Mouse (Mus musculus): Measurements from ENCODE around the gene Patj. TPM values are rescaled to one million over a fixed set of nuclear protein-coding genes. Genes with fewer than 3 reads are reported as not detected.

Patj gene
- total RNA-seq, 1 experiment: 17.7 TPM

GRCm38 (mm10) chr4:98511296-98511695 lies 115.7 kb downstream of the Patj start:
- H3K9ac ChIP-seq (ENCODE audit: insufficient read depth, low read depth, low read length, poor library complexity, severe bottlenecking): no peak overlapping the region
- no peak overlapping the region for H3K27ac ChIP-seq (ENCODE audit: insufficient read depth, low read depth, low read length, poor library complexity, severe bottlenecking)
- in situ Hi-C loops (cut with MboI; ENCODE audit: low sequenced_read_pairs in 2 of 2, unreplicated experiment in 2 of 2): loop anchor here in 1 of 2 experiments (25.0 kb wide), 1 partner anchor 376 kb away; no protein-coding TSS in a partner anchor
- H3K4me1 ChIP-seq (ENCODE audit: control insufficient read depth in 2 of 2, insufficient read depth in 2 of 2, low read length in 2 of 2, poor library complexity in 1 of 2): no peaks in the 10 kb centered on the region
- H3K4me3 ChIP-seq (ENCODE audit: insufficient read depth in 1 of 2, low read depth in 1 of 2, low read length in 2 of 2, poor library complexity in 1 of 2, severe bottlenecking in 1 of 2): no peak overlapping the region
- H3K9me3 ChIP-seq (ENCODE audit: control insufficient read depth, insufficient read depth, low read depth, low read length): no peaks in the 10 kb centered on the region
- H3K36me3 ChIP-seq (ENCODE audit: control insufficient read depth, insufficient read depth, low read length, poor library complexity, severe bottlenecking): no peaks in the 10 kb centered on the region; the same call in 1 of the 2 replicates
- TF ChIP-seq ZNF384 (IDR thresholded peaks at IDR 0.05; ENCODE audit: low read depth, low read length) (no peak), CHD2 (IDR thresholded peaks at IDR 0.05; ENCODE audit: low read depth, low read length) (no peak), HCFC1 (IDR thresholded peaks at IDR 0.05; ENCODE audit: borderline replicate concordance, insufficient read depth, low read length) (no peak), ZC3H11A (IDR thresholded peaks at IDR 0.05; ENCODE audit: borderline replicate concordance, low read depth, low read length) (no peak)
- DNase-seq (ENCODE audit: low read depth, low spot score): no peak

- no peak for DNase-seq (ENCODE audit: low read depth, low spot score)
- Histone ChIP-seq H3K27ac (ENCODE audit: insufficient read depth, low read depth, low read length, poor library complexity, severe bottlenecking) (no peak overlapping the region), H3K4me3 (ENCODE audit: insufficient read depth in 1 of 2, low read depth in 1 of 2, low read length in 2 of 2, poor library complexity in 1 of 2, severe bottlenecking in 1 of 2) (no peak overlapping the region), H3K9me3 (ENCODE audit: control insufficient read depth, insufficient read depth, low read depth, low read length) (no peaks in the 10 kb centered on the region), H3K36me3 (ENCODE audit: control insufficient read depth, insufficient read depth, low read length, poor library complexity, severe bottlenecking) (no peaks in the 10 kb centered on the region; the same call in 1 of the 2 replicates), H3K4me1 (ENCODE audit: control insufficient read depth in 2 of 2, insufficient read depth in 2 of 2, low read length in 2 of 2, poor library complexity in 1 of 2) (no peaks in the 10 kb centered on the region), H3K9ac (ENCODE audit: insufficient read depth, low read depth, low read length, poor library complexity, severe bottlenecking) (no peak overlapping the region)
- TF ChIP-seq MAFK (IDR thresholded peaks at IDR 0.05; ENCODE audit: insufficient read depth, low read depth, low read length): no peak
- no peak for TF ChIP-seq ZC3H11A (IDR thresholded peaks at IDR 0.05; ENCODE audit: borderline replicate concordance, low read depth, low read length)
- no peak for TF ChIP-seq CHD2 (IDR thresholded peaks at IDR 0.05; ENCODE audit: low read depth, low read length)
- no peak for TF ChIP-seq HCFC1 (IDR thresholded peaks at IDR 0.05; ENCODE audit: borderline replicate concordance, insufficient read depth, low read length)
- in situ Hi-C loops (cut with MboI; ENCODE audit: low sequenced_read_pairs in 2 of 2, unreplicated experiment in 2 of 2): loop anchor here in 1 of 2 experiments (25.0 kb wide), 1 partner anchor 375 kb away; no protein-coding TSS in a partner anchor
These were observed 116.6 kb downstream of the Patj start for GRCm38 (mm10) chr4:98511964-98512743.

- in situ Hi-C loops (cut with MboI; ENCODE audit: low sequenced_read_pairs in 2 of 2, unreplicated experiment in 2 of 2): loop anchor here in 1 of 2 experiments (25.0 kb wide), 1 partner anchor 367 kb away; no protein-coding TSS in a partner anchor
- Histone ChIP-seq H3K4me1 (ENCODE audit: control insufficient read depth in 2 of 2, insufficient read depth in 2 of 2, low read length in 2 of 2, poor library complexity in 1 of 2) (no peaks in the 10 kb centered on the region), H3K9ac (ENCODE audit: insufficient read depth, low read depth, low read length, poor library complexity, severe bottlenecking) (no peak overlapping the region), H3K36me3 (ENCODE audit: control insufficient read depth, insufficient read depth, low read length, poor library complexity, severe bottlenecking) (peaks cover 2% of the 10 kb centered on the region; the same call in 1 of the 2 replicates), H3K9me3 (ENCODE audit: control insufficient read depth, insufficient read depth, low read depth, low read length) (no peaks in the 10 kb centered on the region), H3K4me3 (ENCODE audit: insufficient read depth in 1 of 2, low read depth in 1 of 2, low read length in 2 of 2, poor library complexity in 1 of 2, severe bottlenecking in 1 of 2) (no peak overlapping the region), H3K27ac (ENCODE audit: insufficient read depth, low read depth, low read length, poor library complexity, severe bottlenecking) (no peak overlapping the region)
- no peak for DNase-seq (ENCODE audit: low read depth, low spot score)
- no peak for TF ChIP-seq ZC3H11A (IDR thresholded peaks at IDR 0.05; ENCODE audit: borderline replicate concordance, low read depth, low read length)
- no peak for TF ChIP-seq HCFC1 (IDR thresholded peaks at IDR 0.05; ENCODE audit: borderline replicate concordance, insufficient read depth, low read length)
- no peak for TF ChIP-seq MAFK (IDR thresholded peaks at IDR 0.05; ENCODE audit: insufficient read depth, low read depth, low read length)
- TF ChIP-seq ZNF384 (IDR thresholded peaks at IDR 0.05; ENCODE audit: low read depth, low read length): no peak
- TF ChIP-seq CHD2 (IDR thresholded peaks at IDR 0.05; ENCODE audit: low read depth, low read length): no peak
These were observed 124.9 kb downstream of the Patj start for GRCm38 (mm10) chr4:98520492-98520891.

GRCm38 (mm10) chr4:98524525-98524924 lies 128.9 kb downstream of the Patj start:
- DNase-seq (ENCODE audit: low read depth, low spot score): no peak
- H3K9ac ChIP-seq (ENCODE audit: insufficient read depth, low read depth, low read length, poor library complexity, severe bottlenecking): no peak overlapping the region
- in situ Hi-C loops (cut with MboI; ENCODE audit: low sequenced_read_pairs in 2 of 2, unreplicated experiment in 2 of 2): loop anchor here in 1 of 2 experiments (25.0 kb wide), 1 partner anchor 363 kb away; no protein-coding TSS in a partner anchor

More at GRCm38 (mm10) chr4:98524525-98524924, 128.9 kb downstream of the Patj start:
- Histone ChIP-seq H3K4me3 (ENCODE audit: insufficient read depth in 1 of 2, low read depth in 1 of 2, low read length in 2 of 2, poor library complexity in 1 of 2, severe bottlenecking in 1 of 2) (no peak overlapping the region), H3K9me3 (ENCODE audit: control insufficient read depth, insufficient read depth, low read depth, low read length) (no peaks in the 10 kb centered on the region), H3K27ac (ENCODE audit: insufficient read depth, low read depth, low read length, poor library complexity, severe bottlenecking) (no peak overlapping the region), H3K36me3 (ENCODE audit: control insufficient read depth, insufficient read depth, low read length, poor library complexity, severe bottlenecking) (peaks cover 2% of the 10 kb centered on the region; the same call in 1 of the 2 replicates), H3K4me1 (ENCODE audit: control insufficient read depth in 2 of 2, insufficient read depth in 2 of 2, low read length in 2 of 2, poor library complexity in 1 of 2) (no peaks in the 10 kb centered on the region)
- no peak for TF ChIP-seq HCFC1 (IDR thresholded peaks at IDR 0.05; ENCODE audit: borderline replicate concordance, insufficient read depth, low read length)
- no peak for TF ChIP-seq ZNF384 (IDR thresholded peaks at IDR 0.05; ENCODE audit: low read depth, low read length)
- TF ChIP-seq CHD2 (IDR thresholded peaks at IDR 0.05; ENCODE audit: low read depth, low read length): no peak
- no peak for TF ChIP-seq ZC3H11A (IDR thresholded peaks at IDR 0.05; ENCODE audit: borderline replicate concordance, low read depth, low read length)
- no peak for TF ChIP-seq MAFK (IDR thresholded peaks at IDR 0.05; ENCODE audit: insufficient read depth, low read depth, low read length)
